Mouse (Mus musculus) heart, adult 8-10 months (tissue): ENCODE measurements at regions not wholly inside any gene's neighbourhood (a gene's known extent, or its start where the extent isn't known, plus 50 kb on each side); places are given as distances from the start of the nearest gene placed in this dataset.

ENCODE experiments used
- DNase-seq: peaks from one replicate; pipeline ENCODE4 v3.0.0; 2022; ENCODE audit warnings: low spot score

GRCm38 (mm10) chr12:28380203-28380602 is 172.0 kb downstream of the Dcdc2c start:
- DNase-seq: no peak

- no peak for DNase-seq
Measured at GRCm38 (mm10) chr12:28377968-28378367, 174.2 kb downstream of the Dcdc2c start.

GRCm38 (mm10) chr12:28377373-28377772 is 174.8 kb downstream of the Dcdc2c start:
- no peak for DNase-seq

GRCm38 (mm10) chr12:28376770-28377169 is 175.4 kb downstream of the Dcdc2c start:
- DNase-seq: no peak

- no peak for DNase-seq
Measured at GRCm38 (mm10) chr12:28365304-28365703, 186.9 kb downstream of the Dcdc2c start.

GRCm38 (mm10) chr12:28358737-28359333 is 193.4 kb downstream of the Dcdc2c start:
- DNase-seq: no peak

- DNase-seq: no peak
Measured at GRCm38 (mm10) chr12:28357764-28358163, 194.4 kb downstream of the Dcdc2c start.

GRCm38 (mm10) chr12:28353140-28353539 is 199.1 kb downstream of the Dcdc2c start:
- DNase-seq: no peak

GRCm38 (mm10) chr12:28352571-28352970 is 199.6 kb downstream of the Dcdc2c start:
- DNase-seq: no peak

GRCm38 (mm10) chr12:28342735-28343134 is 209.5 kb downstream of the Dcdc2c start:
- no peak for DNase-seq

- DNase-seq: no peak
Measured at GRCm38 (mm10) chr12:28332591-28332990, 219.6 kb downstream of the Dcdc2c start.

GRCm38 (mm10) chr12:28331843-28332242 is 220.4 kb downstream of the Dcdc2c start:
- no peak for DNase-seq

GRCm38 (mm10) chr12:28323659-28324058 is 228.5 kb downstream of the Dcdc2c start:
- no peak for DNase-seq

- DNase-seq: no peak
Measured at GRCm38 (mm10) chr12:28309226-28309625, 243.0 kb downstream of the Dcdc2c start.

- no peak for DNase-seq
Measured at GRCm38 (mm10) chr12:28302038-28302581, 250.1 kb downstream of the Dcdc2c start.

- DNase-seq: no peak
Measured at GRCm38 (mm10) chr12:28288376-28288896, 263.8 kb downstream of the Dcdc2c start.

GRCm38 (mm10) chr12:28255524-28255923 is 296.7 kb downstream of the Dcdc2c start:
- no peak for DNase-seq

GRCm38 (mm10) chr12:28250526-28250925 is 301.7 kb downstream of the Dcdc2c start:
- DNase-seq: no peak

GRCm38 (mm10) chr12:28248749-28249148 is 303.4 kb downstream of the Dcdc2c start:
- no peak for DNase-seq

GRCm38 (mm10) chr12:28248287-28248686 is 303.9 kb downstream of the Dcdc2c start:
- no peak for DNase-seq

GRCm38 (mm10) chr12:28238016-28238415 is 314.2 kb downstream of the Dcdc2c start:
- DNase-seq: no peak

- DNase-seq: no peak
Measured at GRCm38 (mm10) chr12:28237041-28237440, 315.2 kb downstream of the Dcdc2c start.

- no peak for DNase-seq
Measured at GRCm38 (mm10) chr12:28202847-28203246, 349.4 kb downstream of the Dcdc2c start.

- no peak for DNase-seq
Measured at GRCm38 (mm10) chr12:28186695-28187094, 365.5 kb downstream of the Dcdc2c start.
